Mouse (Mus musculus): ENCODE results near the gene 2410015M20Rik. TPM values are rescaled to one million over a fixed set of nuclear protein-coding genes. Genes with fewer than 3 reads are reported as not detected.
A peak's percentile ranks its signal among the peaks of the same experiment; 100 is the strongest.

2410015M20Rik gene
- total and polyA plus RNA-seq, 3 experiments, result 274 to 334 TPM; not detected in 1

GRCm38 (mm10) chr17:56584257-56585130 lies 25.1 kb downstream of the 2410015M20Rik start, which contains the start of the genes Safb2 and Safb (continued):
- TF ChIP-seq CTCF (IDR thresholded peaks at IDR 0.05 in 2 of 3, conservative IDR thresholded peaks at IDR 0.05 in 1 of 3; ENCODE audit: control insufficient read depth in 1 of 3, insufficient read depth in 1 of 3, low read depth in 2 of 3, low read length in 3 of 3, poor library complexity in 1 of 3, severe bottlenecking in 1 of 3), result no peak
- TF ChIP-seq SIN3A (IDR thresholded peaks at IDR 0.05; ENCODE audit: low read length), result peak; percentile 56; the same call in 1 of the 2 replicates
- 0 out of 2 replicates have a peak, but pooled peaks have one; percentile 14 for TF ChIP-seq ZC3H11A (IDR thresholded peaks at IDR 0.05; ENCODE audit: low read depth, low read length)
- TF ChIP-seq MYB (IDR thresholded peaks at IDR 0.05; ENCODE audit: low read depth, low read length), result no peak

GRCm38 (mm10) chr17:56583611-56584256 lies 25.8 kb downstream of the 2410015M20Rik start:
- TF ChIP-seq SIN3A (IDR thresholded peaks at IDR 0.05; ENCODE audit: low read length), result no peak; the same call in 1 of the 2 replicates
- no peak for TF ChIP-seq CTCF (IDR thresholded peaks at IDR 0.05 in 2 of 3, conservative IDR thresholded peaks at IDR 0.05 in 1 of 3; ENCODE audit: control insufficient read depth in 1 of 3, insufficient read depth in 1 of 3, low read depth in 2 of 3, low read length in 3 of 3, poor library complexity in 1 of 3, severe bottlenecking in 1 of 3)
- TF ChIP-seq E2F4 (IDR thresholded peaks at IDR 0.05; ENCODE audit: borderline replicate concordance, low read depth, low read length), result 0 out of 2 replicates have a peak, but pooled peaks have one; percentile 33
- no peak for TF ChIP-seq EP300 (IDR thresholded peaks at IDR 0.05; ENCODE audit: low read depth in 1 of 2, low read length in 2 of 2)
- no peak for TF ChIP-seq ZMIZ1 (IDR thresholded peaks at IDR 0.05; ENCODE audit: low read depth, low read length)
- no peak for TF ChIP-seq RAD21 (IDR thresholded peaks at IDR 0.05; ENCODE audit: low read depth, low read length)
- peak; percentile 38; the same call in 1 of the 2 replicates for TF ChIP-seq GATA1 (IDR thresholded peaks at IDR 0.05; ENCODE audit: low read depth, low read length)
- TF ChIP-seq CHD1 (IDR thresholded peaks at IDR 0.05; ENCODE audit: low read depth, low read length), result peak; percentile 71; the same call in 1 of the 2 replicates
- peaks cover 12 to 31% of the 10 kb centered on the region in 2 experiments; a peak in 3 of 4 replicates for H3K4me1 ChIP-seq (ENCODE audit: control insufficient read depth in 1 of 2, insufficient read depth in 2 of 2, low read length in 2 of 2)
- peak overlapping the region; percentile 95 for H3K27ac ChIP-seq (ENCODE audit: control insufficient read depth, low read depth, low read length)
- peaks cover 25 to 28% of the 10 kb centered on the region in 2 experiments for H3K36me3 ChIP-seq (ENCODE audit: control insufficient read depth in 1 of 2, insufficient read depth in 2 of 2, low read length in 2 of 2)
- H3K27me3 ChIP-seq (ENCODE audit: control insufficient read depth in 1 of 2, insufficient read depth in 2 of 2, low read length in 2 of 2), result no peaks in the 10 kb centered on the region
- no peaks in the 10 kb centered on the region for H3K9me3 ChIP-seq (replicated peaks; ENCODE audit: insufficient read depth, low read length)
- peak overlapping the region; percentile 96 for H3K9ac ChIP-seq (ENCODE audit: control insufficient read depth, low read depth, low read length, poor library complexity, severe bottlenecking)
- H3K79me2 ChIP-seq (ENCODE audit: control insufficient read depth, insufficient read depth, low read length, poor library complexity), result peaks cover 91% of the 10 kb centered on the region
- peak overlapping the region; percentile 80 to 85 for H3K4me3 ChIP-seq (ENCODE audit: control insufficient read depth in 1 of 2, insufficient read depth in 1 of 2, low read depth in 2 of 2, low read length in 2 of 2)
- DNase-seq (ENCODE audit: low read depth, low spot score), result peak; percentile 70

GRCm38 (mm10) chr17:56583071-56583470 lies 26.5 kb downstream of the 2410015M20Rik start:
- peaks cover 12 to 31% of the 10 kb centered on the region in 2 experiments; a peak in 3 of 4 replicates for H3K4me1 ChIP-seq (ENCODE audit: control insufficient read depth in 1 of 2, insufficient read depth in 2 of 2, low read length in 2 of 2)
- peak; percentile 52 for DNase-seq (ENCODE audit: low read depth, low spot score)
- peak overlapping the region; percentile 80 to 85 for H3K4me3 ChIP-seq (ENCODE audit: control insufficient read depth in 1 of 2, insufficient read depth in 1 of 2, low read depth in 2 of 2, low read length in 2 of 2)
- TF ChIP-seq ETS1 (IDR thresholded peaks at IDR 0.05; ENCODE audit: low read depth, low read length) (0 out of 2 replicates have a peak, but pooled peaks have one; percentile 10), HCFC1 (IDR thresholded peaks at IDR 0.05; ENCODE audit: low read depth, low read length) (0 out of 2 replicates have a peak, but pooled peaks have one; percentile 4), ZMIZ1 (IDR thresholded peaks at IDR 0.05; ENCODE audit: low read depth, low read length) (no peak)
- H3K36me3 ChIP-seq (ENCODE audit: control insufficient read depth in 1 of 2, insufficient read depth in 2 of 2, low read length in 2 of 2), result peaks cover 28 to 29% of the 10 kb centered on the region in 2 experiments
- H3K79me2 ChIP-seq (ENCODE audit: control insufficient read depth, insufficient read depth, low read length, poor library complexity), result peaks cover 87% of the 10 kb centered on the region
- H3K27ac ChIP-seq (ENCODE audit: control insufficient read depth, low read depth, low read length), result peak overlapping the region; percentile 95
- no peaks in the 10 kb centered on the region for H3K27me3 ChIP-seq (ENCODE audit: control insufficient read depth in 1 of 2, insufficient read depth in 2 of 2, low read length in 2 of 2)
- H3K9me3 ChIP-seq (replicated peaks; ENCODE audit: insufficient read depth, low read length), result no peaks in the 10 kb centered on the region
- peak overlapping the region; percentile 96 for H3K9ac ChIP-seq (ENCODE audit: control insufficient read depth, low read depth, low read length, poor library complexity, severe bottlenecking)

Data from MEL (cell line).